Comparison of ENCODE assay signal across 8 mouse cellular contexts in genomic region chr11:99463155-99463554, GRCm38 (mm10). TPM values are rescaled to one million over a fixed set of nuclear protein-coding genes. Genes with fewer than 3 reads are reported as not detected.
DNase-seq lines count a peak whose midpoint lies in the region; ATAC-seq and TF ChIP-seq lines count a peak whose summit lies in the region.

No protein-coding gene starts in this region.

- no peak for ATAC-seq in forebrain, embryonic 15.5 days (replicated peaks)
- no peak for ATAC-seq in lung, postnatal 0 days

- no peak for TF ChIP-seq EP300 in ES-Bruce4 (IDR thresholded peaks at IDR 0.05; ENCODE audit: insufficient read depth, low read depth, low read length)
- no peak for TF ChIP-seq EP300 in lung, postnatal 0 days (IDR thresholded peaks at IDR 0.05)

- WGBS in forebrain, embryonic 10.5 days, result 17% methylated on average over 8 of the region's 8 CpGs
- WGBS in forebrain, embryonic 15.5 days, result 9% methylated on average over 8 of the region's 8 CpGs
- WGBS in lung, postnatal 0 days, result 9% methylated on average over 8 of the region's 8 CpGs
- 12% methylated on average over 8 of the region's 8 CpGs for WGBS in spleen, adult 2 months

- H3K36me3 ChIP-seq in forebrain, embryonic 10.5 days (replicated peaks), result no peaks in the 10 kb centered on the region
- no peaks in the 10 kb centered on the region for H3K36me3 ChIP-seq in forebrain, embryonic 15.5 days
- H3K36me3 ChIP-seq in ES-Bruce4 (ENCODE audit: control insufficient read depth, insufficient read depth, low read length, poor library complexity, severe bottlenecking), result no peaks in the 10 kb centered on the region
- no peaks in the 10 kb centered on the region for H3K36me3 ChIP-seq in lung, postnatal 0 days (ENCODE audit: insufficient read depth, low read length)
- no peaks in the 10 kb centered on the region for H3K36me3 ChIP-seq in spleen, adult 2 months (ENCODE audit: control insufficient read depth, insufficient read depth, low read length)

- H3K9me3 ChIP-seq in forebrain, embryonic 10.5 days, result no peaks in the 10 kb centered on the region
- no peaks in the 10 kb centered on the region for H3K9me3 ChIP-seq in forebrain, embryonic 15.5 days
- H3K9me3 ChIP-seq in ES-Bruce4 (replicated peaks; ENCODE audit: control insufficient read depth, insufficient read depth, low read length, poor library complexity, severe bottlenecking), result no peaks in the 10 kb centered on the region
- H3K9me3 ChIP-seq in lung, postnatal 0 days (ENCODE audit: low read length), result no peaks in the 10 kb centered on the region

- TF ChIP-seq CTCF in ES-Bruce4 (IDR thresholded peaks at IDR 0.05; ENCODE audit: low read depth, low read length), result peak; percentile 96
- TF ChIP-seq CTCF in lung, postnatal 0 days (IDR thresholded peaks at IDR 0.05), result peak; percentile 95
- peak; percentile 79; the same call in 1 of the 2 replicates for TF ChIP-seq CTCF in spleen, adult 2 months (IDR thresholded peaks at IDR 0.05; ENCODE audit: extremely low read depth, insufficient read depth, insufficient read length, insufficient replicate concordance)

- no peak overlapping the region for H3K4me2 ChIP-seq in forebrain, embryonic 15.5 days (replicated peaks)
- H3K4me2 ChIP-seq in lung, postnatal 0 days (replicated peaks; ENCODE audit: low read depth, low read length), result no peak overlapping the region

- no peak overlapping the region for H3K9ac ChIP-seq in forebrain, embryonic 15.5 days (replicated peaks)
- no peak overlapping the region for H3K9ac ChIP-seq in ES-Bruce4 (ENCODE audit: low read depth, poor library complexity, severe bottlenecking)
- no peak overlapping the region for H3K9ac ChIP-seq in lung, postnatal 0 days (replicated peaks; ENCODE audit: low read depth)

- no peaks in the 10 kb centered on the region for H3K4me1 ChIP-seq in forebrain, embryonic 10.5 days
- H3K4me1 ChIP-seq in forebrain, embryonic 15.5 days, result no peaks in the 10 kb centered on the region
- no peaks in the 10 kb centered on the region for H3K4me1 ChIP-seq in ES-Bruce4 (ENCODE audit: control insufficient read depth, insufficient read depth, low read length)
- H3K4me1 ChIP-seq in lung, postnatal 0 days (ENCODE audit: insufficient read depth, low read depth, low read length), result no peaks in the 10 kb centered on the region
- H3K4me1 ChIP-seq in spleen, adult 2 months (ENCODE audit: control insufficient read depth, insufficient read depth, insufficient read length), result no peaks in the 10 kb centered on the region

- H3K27me3 ChIP-seq in forebrain, embryonic 10.5 days (ENCODE audit: poor library complexity, severe bottlenecking), result no peaks in the 10 kb centered on the region
- H3K27me3 ChIP-seq in forebrain, embryonic 15.5 days, result 0 out of 2 replicates have a peak, but pooled peaks cover 4% of the 10 kb centered on the region
- H3K27me3 ChIP-seq in ES-Bruce4 (ENCODE audit: control insufficient read depth, insufficient read depth, low read length, poor library complexity, severe bottlenecking), result no peaks in the 10 kb centered on the region
- H3K27me3 ChIP-seq in lung, postnatal 0 days (replicated peaks; ENCODE audit: insufficient read depth, low read length), result no peaks in the 10 kb centered on the region
- H3K27me3 ChIP-seq in spleen, adult 2 months (ENCODE audit: control insufficient read depth, insufficient read depth, low read length), result no peaks in the 10 kb centered on the region

- peak; percentile 69 for DNase-seq in forebrain, embryonic 10.5 days (ENCODE audit: extremely low spot score, low spot score)
- peak; percentile 24 for DNase-seq in c-Kit-positive CD71-negative TER-119-negative erythroid progenitor cells, embryonic 14.5 days (ENCODE audit: low read depth)
- DNase-seq in frontal cortex, postnatal 14 days (ENCODE audit: low spot score in 2 of 2), result peak; percentile 22 to 74
- peak; percentile 85 for DNase-seq in kidney, postnatal 4 days
- DNase-seq in lung, postnatal 0 days (ENCODE audit: low spot score), result peak; percentile 81
- peak; percentile 9 to 23 for DNase-seq in spleen, adult 2 months (ENCODE audit: low read depth in 1 of 2, low spot score in 2 of 2)

- no peak overlapping the region for H3K4me3 ChIP-seq in forebrain, embryonic 10.5 days
- no peak overlapping the region for H3K4me3 ChIP-seq in forebrain, embryonic 15.5 days
- H3K4me3 ChIP-seq in ES-Bruce4 (ENCODE audit: low read depth, low read length), result no peak overlapping the region
- no peak overlapping the region for H3K4me3 ChIP-seq in lung, postnatal 0 days (ENCODE audit: low read depth, low read length)
- no peak overlapping the region for H3K4me3 ChIP-seq in spleen, adult 2 months (ENCODE audit: extremely low read depth, insufficient read depth, insufficient read length)

- TF ChIP-seq POLR2A in ES-Bruce4 (IDR thresholded peaks at IDR 0.05; ENCODE audit: insufficient read depth, low read length), result no peak
- TF ChIP-seq POLR2A in spleen, adult 2 months (IDR thresholded peaks at IDR 0.05; ENCODE audit: low read depth, low read length), result no peak

- no peak overlapping the region for H3K27ac ChIP-seq in forebrain, embryonic 10.5 days
- no peak overlapping the region for H3K27ac ChIP-seq in forebrain, embryonic 15.5 days (replicated peaks)
- no peak overlapping the region for H3K27ac ChIP-seq in ES-Bruce4 (ENCODE audit: insufficient read depth, low read length)
- no peak overlapping the region for H3K27ac ChIP-seq in lung, postnatal 0 days (ENCODE audit: low read length)
- H3K27ac ChIP-seq in spleen, adult 2 months (ENCODE audit: insufficient read depth, low read length), result no peak overlapping the region

RNA-seq across cellular contexts. Expression of gene Krt20, which starts 25.2 kb away (rescaled TPM):
- polyA plus RNA-seq in forebrain, embryonic 10.5 days (2016; fragmentation: Nextera tagmentation; extraction: Ambion mirVana), result 0.35 and 0.64 TPM in 2 replicates
- polyA plus RNA-seq in forebrain, embryonic 15.5 days (2015; fragmentation: Nextera tagmentation; extraction: Ambion mirVana), result not detected in 2 replicates
- polyA plus RNA-seq in ES-Bruce4 (2011; ENCODE audit: insufficient read depth, insufficient read length, low read depth, missing spikeins), result 1.7 and 2.2 TPM in 2 replicates
- 0.27 and 0.31 TPM in 2 replicates for polyA plus RNA-seq in lung, postnatal 0 days (2015; fragmentation: Nextera tagmentation; extraction: Ambion mirVana)
- 0.16 TPM in 2 replicates for polyA plus RNA-seq in spleen, adult 2 months (2012; rRNA removed)

RNA-seq across cellular contexts. Expression of gene Krt23, which starts 29.8 kb away (rescaled TPM):
- polyA plus RNA-seq in forebrain, embryonic 10.5 days (2016; fragmentation: Nextera tagmentation; extraction: Ambion mirVana), result 0.20 TPM in 1 of 2 replicates, not detected in the other
- 0.10 TPM in 1 of 2 replicates, not detected in the other for polyA plus RNA-seq in forebrain, embryonic 15.5 days (2015; fragmentation: Nextera tagmentation; extraction: Ambion mirVana)
- not detected in 2 replicates for polyA plus RNA-seq in ES-Bruce4 (2011; ENCODE audit: insufficient read depth, insufficient read length, low read depth, missing spikeins)
- polyA plus RNA-seq in lung, postnatal 0 days (2015; fragmentation: Nextera tagmentation; extraction: Ambion mirVana), result 8.2 and 9.7 TPM in 2 replicates
- polyA plus RNA-seq in spleen, adult 2 months (2012; rRNA removed), result 0.06 and 0.14 TPM in 2 replicates

RNA-seq across cellular contexts. Expression of gene Krt12, which starts 41.1 kb away (rescaled TPM):
- not detected in 2 replicates for polyA plus RNA-seq in forebrain, embryonic 10.5 days (2016; fragmentation: Nextera tagmentation; extraction: Ambion mirVana)
- 0.22 and 0.23 TPM in 2 replicates for polyA plus RNA-seq in forebrain, embryonic 15.5 days (2015; fragmentation: Nextera tagmentation; extraction: Ambion mirVana)
- polyA plus RNA-seq in ES-Bruce4 (2011; ENCODE audit: insufficient read depth, insufficient read length, low read depth, missing spikeins), result not detected in 2 replicates
- polyA plus RNA-seq in lung, postnatal 0 days (2015; fragmentation: Nextera tagmentation; extraction: Ambion mirVana), result not detected in 2 replicates
- 0.05 TPM in 1 of 2 replicates, not detected in the other for polyA plus RNA-seq in spleen, adult 2 months (2012; rRNA removed)

RNA-seq across cellular contexts. Expression of gene Krt39, which starts 58.0 kb away (rescaled TPM):
- polyA plus RNA-seq in forebrain, embryonic 10.5 days (2016; fragmentation: Nextera tagmentation; extraction: Ambion mirVana), result not detected in 2 replicates
- polyA plus RNA-seq in forebrain, embryonic 15.5 days (2015; fragmentation: Nextera tagmentation; extraction: Ambion mirVana), result not detected in 2 replicates
- not detected in 2 replicates for polyA plus RNA-seq in ES-Bruce4 (2011; ENCODE audit: insufficient read depth, insufficient read length, low read depth, missing spikeins)
- not detected in 2 replicates for polyA plus RNA-seq in lung, postnatal 0 days (2015; fragmentation: Nextera tagmentation; extraction: Ambion mirVana)
- polyA plus RNA-seq in spleen, adult 2 months (2012; rRNA removed), result not detected in 2 replicates

Comparison
In these comparisons a context has a peak if more than half of its experiments do, and no peak if none do; other contexts are left out.
1. DNase-seq: peak in every context shown above with its lines; median percentile 85 in kidney, postnatal 4 days; 81 in lung, postnatal 0 days; 69 in forebrain, embryonic 10.5 days; 48 in frontal cortex, postnatal 14 days; 24 in c-Kit-positive CD71-negative TER-119-negative erythroid progenitor cells, embryonic 14.5 days; 16 in spleen, adult 2 months.